Mouse (Mus musculus) heart, adult 2 months (tissue): ENCODE results near the gene Olfr873. TPM values are rescaled to one million over a fixed set of nuclear protein-coding genes. Genes with fewer than 3 reads are reported as not detected.
"Not testable (repeated sequence)": the region's sequence is repeated elsewhere in the genome, so short reads cannot be mapped to it uniquely, and the experiment has no call there.

ENCODE experiments used
- DNase-seq, 2 experiments: peaks; one replicate each; pipeline ENCODE4 v3.0.0; 2021
- H3K27ac ChIP-seq: fragments of 200-600 bp; 2 replicates; pipeline ENCODE4 v1.8.1; 2022
- H3K27me3 ChIP-seq: fragments of 200-500 bp; 2 replicates; pipeline ENCODE4 v1.6.1; 2012; ENCODE audit warnings: mild to moderate bottlenecking, low read length, inconsistent platforms, mixed read lengths; ENCODE audit not compliant: control insufficient read depth, insufficient read depth
- H3K36me3 ChIP-seq: fragments of 200-500 bp; 2 replicates; pipeline ENCODE4 v1.6.1; 2012; ENCODE audit warnings: low read length, inconsistent platforms; ENCODE audit not compliant: control insufficient read depth, insufficient read depth
- H3K4me1 ChIP-seq: fragments of 200-500 bp; 2 replicates; pipeline ENCODE4 v1.6.1; 2011; ENCODE audit warnings: low read length; ENCODE audit not compliant: control insufficient read depth, insufficient read depth
- H3K4me3 ChIP-seq: fragments of 200-600 bp; 2 replicates; pipeline ENCODE4 v1.8.1; 2022
- H3K79me2 ChIP-seq: fragments of 200-500 bp; replicated peaks from 2 replicates; pipeline ENCODE4 v1.6.1; 2012; ENCODE audit warnings: mild to moderate bottlenecking, inconsistent platforms, low read length, moderate library complexity, mixed read lengths; ENCODE audit not compliant: control insufficient read depth, insufficient read depth
- H3K9ac ChIP-seq: fragments of 200-500 bp; 2 replicates; pipeline ENCODE4 v1.6.1; 2012; ENCODE audit warnings: low read depth, mild to moderate bottlenecking, control low read depth, inconsistent platforms, low read length, mixed read lengths
- CTCF ChIP-seq: fragments of 200-600 bp; IDR thresholded peaks from 2 replicates; pipeline ENCODE4 v1.8.1; 2022; ENCODE audit warnings: antibody characterized with exemption, mild to moderate bottlenecking, moderate library complexity
- EP300 ChIP-seq: fragments of 200-500 bp; IDR thresholded peaks from 2 replicates; pipeline ENCODE4 v1.6.1; 2011; ENCODE audit warnings: low read depth, low read length, control low read depth; ENCODE audit not compliant: insufficient read depth
- POLR2A ChIP-seq: fragments of 200-500 bp; IDR thresholded peaks from 2 replicates; pipeline ENCODE4 v1.6.1; 2011; ENCODE audit warnings: mild to moderate bottlenecking, low read depth, low read length, control low read depth; ENCODE audit not compliant: insufficient read depth
- WGBS: fragments of 180-500 bp; shearing (Covaris S2); methylation state at CpG from one replicate; pipeline ENCODE4 v1.1.7; 2018; 5-methylcytosine and 5-hydroxymethylcytosine counted together
- intact Hi-C: fragments of 180-260 bp; cut with DNase I; formaldehyde crosslinking; loops from one replicate; pipeline ENCODE4 v1.15.1; 2025
- long read RNA-seq: library from polyadenylated mRNA; stranded (forward); transcript quantifications from one replicate; pipeline ENCODE4 v2.0.0, GENCODE M21; 2021
- polyA plus RNA-seq: library from polyadenylated mRNA; depleted of rRNA; stranded (reverse); fragments of >200 nt; gene quantifications from 2 replicates; pipeline ENCODE4 v1.2.3, GENCODE M21; 2012; rRNA removed
- total RNA-seq, 2 experiments: library from RNA; stranded (reverse); gene quantifications; 2 replicates each; pipeline ENCODE4 v1.2.3; 2021

Olfr873 gene
- total RNA-seq: not detected
- polyA plus RNA-seq: not detected in 2 replicates
- long read RNA-seq: 0 reads

DNA sequence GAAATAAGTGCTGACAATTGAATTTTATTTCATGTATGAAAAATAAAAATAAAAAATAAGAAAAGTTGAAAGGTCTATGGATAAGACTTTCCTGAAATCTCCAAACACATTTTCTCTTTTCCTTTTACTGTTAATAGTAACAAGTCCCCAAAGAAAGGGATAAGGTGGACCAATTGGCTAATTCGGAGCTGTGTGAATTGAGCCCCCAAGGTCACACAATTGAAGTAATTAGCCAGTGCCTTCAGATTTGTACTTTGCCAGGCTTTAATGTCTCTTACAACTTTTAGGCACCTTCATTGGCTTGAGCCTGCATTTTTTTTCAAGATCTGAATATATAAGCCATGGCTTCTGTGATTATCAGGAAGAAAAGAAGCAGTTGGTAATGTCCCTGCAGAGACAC, at the start of gene Olfr873:
Gene Olfr873, plus strand, starts transcription at position 301 of the 400 bp plus-strand sequence.
- Histone ChIP-seq H3K79me2 (no peaks in the 10 kb centered on the region), H3K27ac (no peak within 1 kb of the TSS), H3K27me3 (no peaks in the 10 kb centered on the region), H3K36me3 (no peaks in the 10 kb centered on the region), H3K9ac (no peak within 1 kb of the TSS), H3K4me3 (no peak within 1 kb of the TSS), H3K4me1 (no peaks in the 10 kb centered on the region)
- no peak for DNase-seq
- 72% methylated on average over 1 of the region's 1 CpGs for WGBS
- TF ChIP-seq CTCF (no peak), EP300 (no peak), POLR2A (no peak)
- intact Hi-C loops: no loop called here

DNA sequence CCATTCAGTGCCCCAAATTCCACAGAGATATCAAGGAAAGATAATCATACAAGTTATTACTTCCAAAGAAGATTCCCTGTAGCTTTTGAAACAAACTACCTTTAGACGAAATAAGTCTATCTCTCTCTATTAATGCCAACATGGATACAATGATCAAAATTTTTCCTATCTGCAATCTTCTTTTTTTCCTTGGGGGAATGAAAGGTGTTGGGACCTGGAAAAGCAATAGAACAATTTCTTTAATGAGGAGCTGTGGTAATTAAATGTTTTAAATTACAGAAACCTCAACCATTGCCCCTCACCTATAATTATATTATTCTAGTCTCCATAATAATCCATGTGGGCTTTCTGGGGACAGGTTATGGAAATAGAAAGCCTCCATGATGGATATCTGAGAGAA, 16.3 kb upstream of the Olfr873 start, which contains the start of gene Olfr39:
Gene Olfr39, plus strand, starts transcription at position 301 of the 400 bp plus-strand sequence.
- H3K4me1 ChIP-seq: no peaks in the 10 kb centered on the region
- intact Hi-C loops: no loop called here
- 70% methylated on average over 1 of the region's 1 CpGs for WGBS

DNA sequence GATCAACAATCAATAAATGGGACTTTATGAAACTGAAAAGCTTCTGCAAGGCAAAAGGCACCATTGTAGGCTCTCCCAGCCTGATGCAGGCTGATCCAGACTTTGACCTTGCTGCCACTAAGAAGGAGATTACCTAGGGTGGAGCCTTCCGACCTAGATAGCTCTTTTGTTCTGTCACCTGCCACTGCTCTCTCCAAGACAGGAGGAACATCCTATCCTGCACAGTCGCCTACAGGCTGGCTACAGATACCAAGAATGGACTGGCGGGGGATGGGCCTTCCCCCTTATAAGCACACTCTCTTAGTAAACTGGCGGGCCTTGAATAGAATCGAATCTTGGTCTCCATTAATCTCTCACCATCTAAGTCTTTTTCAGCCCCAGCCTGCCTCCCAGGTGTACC, 2.8 kb upstream of the Olfr873 start:
- H3K27me3 ChIP-seq, H3K79me2 ChIP-seq, H3K27ac ChIP-seq, H3K36me3 ChIP-seq, H3K4me3 ChIP-seq, intact Hi-C loops, H3K4me1 ChIP-seq, H3K9ac ChIP-seq, DNase-seq: not testable (repeated sequence)
- WGBS: 65% methylated on average over 5 of the region's 5 CpGs

More for the DNA sequence above, 16.3 kb upstream of the Olfr873 start, which contains the start of gene Olfr39:
- Histone ChIP-seq H3K27me3 (no peaks in the 10 kb centered on the region), H3K27ac (no peak within 1 kb of the TSS), H3K36me3 (no peaks in the 10 kb centered on the region), H3K79me2 (no peaks in the 10 kb centered on the region), H3K9ac (no peak within 1 kb of the TSS), H3K4me3 (no peak within 1 kb of the TSS)
- DNase-seq: no peak
- TF ChIP-seq CTCF: no peak
- no peak for TF ChIP-seq POLR2A
- no peak for TF ChIP-seq EP300

DNA sequence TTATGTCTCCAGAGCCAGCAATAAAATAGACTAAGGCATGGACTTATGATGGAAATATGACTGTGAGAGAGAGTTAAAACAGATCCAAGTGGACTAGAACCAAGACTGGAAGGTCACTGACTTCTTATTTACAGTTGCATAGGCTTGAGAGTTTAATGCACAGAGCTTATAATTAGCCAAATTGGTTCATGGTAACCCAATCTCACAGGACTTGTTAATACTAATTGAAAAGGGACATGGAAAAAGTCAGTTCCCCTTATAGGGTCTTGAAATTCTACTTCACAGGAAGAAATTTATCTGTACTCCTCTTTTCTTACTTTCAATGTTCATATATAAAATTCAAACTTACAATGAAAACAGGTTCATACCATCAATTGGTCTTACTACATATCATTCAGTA, 37.7 kb downstream of the Olfr873 start, which contains the start of gene Olfr18:
Gene Olfr18, minus strand, starts transcription at position 101 of the 400 bp plus-strand sequence.
- H3K4me1 ChIP-seq: no peaks in the 10 kb centered on the region
- H3K9ac ChIP-seq: no peak within 1 kb of the TSS
- no peaks in the 10 kb centered on the region for H3K27me3 ChIP-seq
- intact Hi-C loops: no loop called here
- TF ChIP-seq POLR2A: no peak
- no peak for TF ChIP-seq CTCF
- no peak for TF ChIP-seq EP300
- H3K36me3 ChIP-seq: no peaks in the 10 kb centered on the region
- no peaks in the 10 kb centered on the region for H3K79me2 ChIP-seq
- no peak within 1 kb of the TSS for H3K27ac ChIP-seq
- no peak for DNase-seq
- H3K4me3 ChIP-seq: no peak within 1 kb of the TSS

DNA sequence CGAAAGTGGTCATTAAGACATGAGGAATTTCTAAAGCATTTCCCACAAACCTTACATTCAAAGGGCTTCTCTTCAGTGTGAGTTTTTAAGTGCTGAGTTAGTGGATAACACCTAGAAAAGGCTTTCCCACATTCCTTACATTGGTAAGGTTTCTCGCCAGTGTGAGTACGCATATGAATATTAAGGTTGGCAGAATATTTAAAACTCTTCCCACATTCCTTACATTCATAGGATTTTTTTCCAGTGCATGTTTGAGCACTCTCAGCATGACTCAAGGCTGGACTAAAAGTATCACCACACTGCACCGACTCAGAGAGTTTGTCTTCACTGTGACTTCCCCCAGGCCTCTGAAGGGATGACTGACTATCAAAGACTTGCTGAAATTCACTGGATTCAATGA, 50.2 kb downstream of the Olfr873 start:
- intact Hi-C loops: no loop called here
- DNase-seq: no peak
- Histone ChIP-seq H3K4me3 (no peak overlapping the region), H3K9ac (no peak overlapping the region), H3K4me1 (no peaks in the 10 kb centered on the region), H3K27me3 (no peaks in the 10 kb centered on the region), H3K27ac (no peak overlapping the region), H3K36me3 (peaks cover 3% of the 10 kb centered on the region; the same call in 1 of the 2 replicates), H3K79me2 (no peaks in the 10 kb centered on the region)
- WGBS: 86% methylated on average over 4 of the region's 4 CpGs
- TF ChIP-seq POLR2A (no peak), EP300 (no peak), CTCF (no peak)

Other genes with a start within 250 kb of the Olfr873 start
- gene Olfr867, start 241.0 kb upstream of the Olfr873 start, total RNA-seq: not detected
- gene Olfr867, start 241.0 kb upstream of the Olfr873 start, polyA plus RNA-seq: not detected in 2 replicates
- gene Olfr868, start 199.9 kb upstream of the Olfr873 start, total RNA-seq: not detected
- gene Olfr868, start 199.9 kb upstream of the Olfr873 start, polyA plus RNA-seq: not detected in 2 replicates
- not detected for gene Olfr869, start 169.5 kb upstream of the Olfr873 start, total RNA-seq
- not detected in 2 replicates for gene Olfr869, start 169.5 kb upstream of the Olfr873 start, polyA plus RNA-seq
- not detected for gene Olfr870, start 124.5 kb upstream of the Olfr873 start, total RNA-seq
- gene Olfr870, start 124.5 kb upstream of the Olfr873 start, polyA plus RNA-seq: not detected in 2 replicates
- gene Olfr871, start 86.3 kb upstream of the Olfr873 start, total RNA-seq: not detected
- not detected in 2 replicates for gene Olfr871, start 86.3 kb upstream of the Olfr873 start, polyA plus RNA-seq
- not detected for gene Olfr872, start 61.4 kb upstream of the Olfr873 start, total RNA-seq
- gene Olfr872, start 61.4 kb upstream of the Olfr873 start, polyA plus RNA-seq: not detected in 2 replicates
- gene Olfr39, start 16.2 kb upstream of the Olfr873 start, total RNA-seq: not detected
- not detected in 2 replicates for gene Olfr39, start 16.2 kb upstream of the Olfr873 start, polyA plus RNA-seq
- not detected for gene Olfr18, start 37.6 kb downstream of the Olfr873 start, total RNA-seq
- gene Olfr18, start 37.6 kb downstream of the Olfr873 start, polyA plus RNA-seq: 0.06 TPM in 1 of 2 replicates, not detected in the other
- 10 to 100 TPM in 1 of 2 experiments, 1 to 10 TPM in 1; 9.9 to 11.0 TPM for gene Zfp560, start 86.6 kb downstream of the Olfr873 start, total RNA-seq
- gene Zfp560, start 86.6 kb downstream of the Olfr873 start, polyA plus RNA-seq: 10.1 and 13.6 TPM in 2 replicates
- 1 to 10 TPM; 7.5 to 9.8 TPM for gene Zfp26, start 161.6 kb downstream of the Olfr873 start, total RNA-seq
- 1.4 and 3.2 TPM in 2 replicates for gene Zfp26, start 161.6 kb downstream of the Olfr873 start, polyA plus RNA-seq
- 10 to 100 TPM in 1 of 2 experiments, 1 to 10 TPM in 1; 7.9 to 12.8 TPM for gene Zfp426, start 194.2 kb downstream of the Olfr873 start, total RNA-seq
- gene Zfp426, start 194.2 kb downstream of the Olfr873 start, polyA plus RNA-seq: 3.8 and 6.6 TPM in 2 replicates
- 10 to 100 TPM; 23.3 to 23.8 TPM for gene Zfp266, start 222.9 kb downstream of the Olfr873 start, total RNA-seq
- 6.0 and 10.6 TPM in 2 replicates for gene Zfp266, start 222.9 kb downstream of the Olfr873 start, polyA plus RNA-seq